Mouse (Mus musculus): Measurements from ENCODE around the gene Mcat. TPM values are rescaled to one million over a fixed set of nuclear protein-coding genes. Genes with fewer than 3 reads are reported as not detected.
A peak's percentile ranks its signal among the peaks of the same experiment; 100 is the strongest.

The Mcat gene
- total RNA-seq, 2 experiments from 2014 or later = 0.38 to 3.1 TPM

DNA sequence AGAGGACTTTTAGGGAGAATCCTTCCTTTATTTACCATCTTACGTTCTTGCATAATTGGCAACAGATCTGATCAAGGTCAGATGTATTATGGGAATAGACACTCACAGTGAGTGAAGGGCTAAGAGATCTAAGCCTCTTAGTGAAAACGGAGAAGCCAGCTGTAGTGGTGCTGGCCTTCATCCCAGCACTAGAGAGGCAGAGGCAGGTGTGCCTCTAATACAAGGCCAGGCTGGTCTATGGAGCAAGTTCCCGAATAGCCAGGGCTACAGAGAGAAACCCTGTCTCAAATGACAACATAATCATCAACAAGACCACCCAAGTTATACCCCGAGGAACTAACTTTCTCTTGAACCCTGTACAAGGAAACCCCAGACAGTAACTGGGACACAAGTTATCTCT lies 19.3 kb upstream of the Mcat start:
- ATAC-seq (replicated peaks; ENCODE audit: low FRiP score, poor library complexity, severe bottlenecking) = no peak

DNA sequence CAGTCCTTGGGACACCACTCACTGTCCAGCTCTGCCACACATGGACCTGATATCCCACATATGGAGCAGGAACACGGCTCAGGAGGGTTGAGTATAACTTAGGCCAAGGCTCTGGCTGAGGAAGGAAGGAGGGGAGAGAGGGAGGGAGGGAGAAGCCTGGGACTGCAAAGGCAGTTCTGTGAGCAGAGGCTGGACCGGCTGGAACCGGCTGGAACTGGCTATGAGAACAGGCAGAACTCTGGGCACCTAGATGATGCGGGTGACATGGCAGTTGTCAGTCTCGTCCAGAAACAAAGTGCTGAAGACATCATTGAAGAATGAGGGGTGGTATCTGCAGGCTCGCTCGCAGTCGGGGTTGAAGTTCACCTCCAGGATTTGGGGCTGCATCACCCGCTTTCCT lies 13.1 kb upstream of the Mcat start:
- ATAC-seq (replicated peaks; ENCODE audit: low FRiP score, poor library complexity, severe bottlenecking) = no peak

GRCm38 (mm10) chr15:83575543-83575942 lies 12.0 kb upstream of the Mcat start:
- ATAC-seq (replicated peaks; ENCODE audit: low FRiP score, poor library complexity, severe bottlenecking) = no peak

DNA sequence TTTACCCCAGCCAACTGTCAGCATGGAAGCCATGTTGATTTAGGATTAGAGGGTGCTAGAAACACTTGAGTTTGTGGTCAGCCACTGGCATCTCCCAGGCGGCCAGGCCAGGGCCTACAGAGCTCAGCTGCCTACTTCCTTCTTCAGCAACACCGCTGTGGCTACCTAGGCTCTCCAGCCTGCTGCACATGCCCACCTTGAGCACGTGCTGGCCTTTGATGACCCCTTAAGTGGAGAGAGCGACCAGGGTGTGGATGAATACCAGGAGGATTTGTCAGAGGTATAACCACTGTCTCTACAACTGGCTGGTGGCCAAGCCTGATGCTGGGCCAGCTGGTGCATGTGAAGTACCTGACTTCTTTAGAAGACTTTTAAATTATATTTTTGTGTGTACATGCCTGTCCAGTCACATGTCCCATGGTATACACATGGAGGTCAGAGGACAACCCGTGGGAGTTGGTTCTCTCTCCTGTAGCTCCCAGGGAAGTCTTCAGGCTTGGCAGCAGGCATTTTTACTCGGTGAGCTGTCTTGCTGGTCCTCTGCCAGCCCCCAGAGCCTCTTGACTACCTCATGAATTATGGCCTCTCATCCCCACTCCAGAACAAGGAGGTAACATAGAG lies 11.3 kb upstream of the Mcat start:
- ATAC-seq (replicated peaks; ENCODE audit: low FRiP score, poor library complexity, severe bottlenecking) = no peak

DNA sequence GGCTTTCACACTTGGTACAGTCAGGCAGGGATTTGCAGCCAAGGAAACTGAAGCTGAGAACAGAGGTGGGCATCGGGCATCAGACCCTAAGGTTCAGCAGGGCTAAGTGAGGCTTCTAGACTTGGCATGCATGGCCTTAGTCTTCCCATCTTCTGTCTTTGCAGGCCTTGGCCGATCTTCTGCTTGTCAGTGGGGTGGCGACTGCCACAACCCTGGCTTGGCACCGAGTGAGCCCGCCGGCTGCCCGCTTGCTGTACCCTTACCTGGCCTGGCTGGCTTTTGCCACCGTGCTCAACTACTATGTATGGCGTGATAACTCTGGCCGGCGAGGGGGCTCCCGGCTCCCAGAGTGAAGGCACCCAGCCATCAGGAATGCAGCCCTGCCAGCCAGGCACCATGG lies 10.0 kb upstream of the Mcat start:
- no peak for ATAC-seq (replicated peaks; ENCODE audit: low FRiP score, poor library complexity, severe bottlenecking)

GRCm38 (mm10) chr15:83572132-83572531 lies 8.5 kb upstream of the Mcat start:
- ATAC-seq (replicated peaks; ENCODE audit: low FRiP score, poor library complexity, severe bottlenecking) = no peak

DNA sequence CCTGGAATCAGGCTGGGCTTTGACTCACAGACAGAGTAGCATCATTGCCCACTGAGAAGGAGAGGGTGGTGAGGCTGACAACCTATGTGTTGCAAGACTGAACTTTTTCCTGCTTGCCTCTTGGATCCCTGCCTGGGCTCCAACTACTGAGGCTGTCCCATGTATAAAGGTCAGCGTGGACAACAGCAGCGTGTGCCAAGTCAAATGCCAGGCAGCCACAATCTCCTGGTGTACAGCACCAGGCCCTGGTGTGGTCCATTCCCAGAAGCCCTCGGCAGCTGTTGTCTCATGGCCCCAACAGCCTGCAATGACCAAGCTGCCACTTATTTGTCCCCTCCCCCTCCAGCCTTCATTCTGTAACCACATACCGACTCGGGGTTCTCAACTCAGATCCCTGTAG lies 8.0 kb upstream of the Mcat start:
- no peak for ATAC-seq (replicated peaks; ENCODE audit: low FRiP score, poor library complexity, severe bottlenecking)

- ATAC-seq (replicated peaks; ENCODE audit: low FRiP score, poor library complexity, severe bottlenecking) = peak; percentile 48
Measured at GRCm38 (mm10) chr15:83570641-83571040, 7.1 kb upstream of the Mcat start.

DNA sequence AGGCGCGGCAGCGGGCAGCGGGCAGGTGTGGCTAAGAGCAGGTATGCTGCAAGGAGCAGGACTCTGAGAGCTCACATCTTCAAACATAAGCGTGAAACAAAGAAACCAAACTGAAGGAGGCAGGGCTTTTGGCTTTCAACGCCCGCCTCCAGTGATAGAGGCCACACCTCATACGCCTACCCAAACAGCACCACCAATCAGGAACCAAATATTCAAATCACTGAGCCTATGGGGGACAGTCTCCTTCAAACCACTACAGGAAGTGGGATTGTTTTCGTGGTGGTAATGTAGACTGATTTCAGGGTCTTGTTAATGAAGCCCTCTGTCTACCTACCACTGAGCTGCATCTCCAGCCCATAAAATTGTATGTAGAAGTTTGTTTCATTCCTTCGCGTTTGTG lies 6.1 kb upstream of the Mcat start:
- no peak for ATAC-seq (replicated peaks; ENCODE audit: low FRiP score, poor library complexity, severe bottlenecking)

DNA sequence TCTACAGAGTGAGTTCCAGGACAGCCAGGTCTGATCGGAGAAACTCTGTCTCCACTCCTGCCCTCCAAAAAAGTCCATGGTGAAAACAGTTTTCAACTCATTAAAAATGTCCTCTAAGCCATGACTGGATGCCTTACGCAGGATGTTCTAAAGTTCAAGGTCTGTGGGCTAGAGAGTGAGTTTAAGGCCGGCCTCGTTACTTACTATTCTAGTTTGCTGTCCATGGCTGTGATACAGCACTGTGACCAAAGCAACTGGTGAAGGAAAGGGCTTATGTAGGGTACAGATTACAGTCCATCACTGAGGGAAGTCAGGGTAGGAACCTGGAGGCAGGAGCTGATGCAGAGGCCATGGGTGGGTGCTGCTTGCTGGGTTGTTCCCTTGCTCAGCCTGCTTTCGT lies 5.0 kb upstream of the Mcat start:
- ATAC-seq (replicated peaks; ENCODE audit: low FRiP score, poor library complexity, severe bottlenecking) = no peak

DNA sequence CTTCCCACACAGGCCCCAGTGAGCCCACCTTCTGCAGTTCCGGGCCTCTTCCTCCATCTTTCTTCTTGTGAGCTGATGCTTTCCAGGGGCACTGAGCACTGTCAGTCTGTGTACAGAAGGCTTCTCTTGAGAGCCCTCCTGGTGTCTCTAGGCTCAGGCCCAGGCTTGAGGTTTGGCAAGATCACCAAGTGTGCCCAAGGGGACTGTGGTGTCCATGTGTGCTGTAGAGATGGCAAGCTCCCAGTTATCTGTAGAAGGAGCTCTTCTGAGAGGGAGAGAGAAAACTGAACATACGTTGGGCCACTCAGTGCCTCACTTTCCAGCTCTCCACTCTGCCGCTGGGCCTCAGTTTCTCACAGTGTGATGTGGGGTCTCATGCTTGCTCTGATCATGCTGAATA lies 4.1 kb upstream of the Mcat start:
- ATAC-seq (replicated peaks; ENCODE audit: low FRiP score, poor library complexity, severe bottlenecking) = no peak

DNA sequence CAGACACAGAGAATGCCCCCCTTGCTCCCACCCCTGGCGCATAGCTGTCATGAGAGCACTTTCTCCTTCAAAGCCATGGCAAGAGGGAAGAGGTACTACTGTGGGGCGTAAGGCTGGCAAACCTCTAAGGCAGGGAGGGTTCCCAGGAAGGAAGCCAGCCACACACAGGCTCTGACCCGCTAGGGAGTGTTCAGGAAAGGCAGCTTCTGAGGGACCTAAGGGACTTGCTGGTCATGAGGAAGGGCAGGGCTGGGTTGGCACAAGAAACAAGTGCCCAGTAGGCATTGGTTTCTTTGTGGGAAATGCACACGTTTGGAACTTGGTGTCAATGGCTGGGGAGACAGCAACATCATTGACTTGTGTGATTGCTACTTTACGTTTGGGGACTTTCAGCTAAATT lies 2.4 kb upstream of the Mcat start:
- ATAC-seq (replicated peaks; ENCODE audit: low FRiP score, poor library complexity, severe bottlenecking) = no peak

DNA sequence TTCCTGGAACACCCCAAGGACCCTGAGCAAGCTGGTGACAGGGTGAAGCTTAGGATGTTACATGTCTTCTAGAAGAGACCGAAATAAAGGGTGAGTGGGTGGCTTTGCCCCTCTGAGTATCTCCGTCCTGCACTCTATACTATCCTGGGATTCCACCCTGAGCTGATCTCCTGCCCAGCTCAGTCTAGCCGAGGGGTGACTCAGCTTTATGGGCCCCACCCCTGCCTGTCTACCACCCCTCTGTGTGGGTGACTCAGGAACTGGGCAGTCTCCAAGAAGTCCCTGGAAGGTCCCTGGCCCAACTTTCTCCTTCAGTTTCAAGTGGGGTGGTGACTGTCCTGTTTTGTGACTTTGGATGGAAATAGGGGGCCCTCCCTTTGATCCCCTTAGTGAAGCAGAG lies 1.8 kb upstream of the Mcat start:
- peak; percentile 79 for ATAC-seq (replicated peaks; ENCODE audit: low FRiP score, poor library complexity, severe bottlenecking)

GRCm38 (mm10) chr15:83563857-83564651 lies 467 bp upstream of the Mcat start:
- peak; percentile 60 for ATAC-seq (replicated peaks; ENCODE audit: low FRiP score, poor library complexity, severe bottlenecking)

- ATAC-seq (replicated peaks; ENCODE audit: low FRiP score, poor library complexity, severe bottlenecking) = peak; percentile 34
Measured at GRCm38 (mm10) chr15:83562626-83563270, 839 bp downstream of the Mcat start.

GRCm38 (mm10) chr15:83560941-83561477 lies 2.6 kb downstream of the Mcat start:
- ATAC-seq (replicated peaks; ENCODE audit: low FRiP score, poor library complexity, severe bottlenecking) = no peak

- peak; percentile 95 for ATAC-seq (replicated peaks; ENCODE audit: low FRiP score, poor library complexity, severe bottlenecking)
Measured at GRCm38 (mm10) chr15:83555161-83555974, 8.2 kb downstream of the Mcat start.

DNA sequence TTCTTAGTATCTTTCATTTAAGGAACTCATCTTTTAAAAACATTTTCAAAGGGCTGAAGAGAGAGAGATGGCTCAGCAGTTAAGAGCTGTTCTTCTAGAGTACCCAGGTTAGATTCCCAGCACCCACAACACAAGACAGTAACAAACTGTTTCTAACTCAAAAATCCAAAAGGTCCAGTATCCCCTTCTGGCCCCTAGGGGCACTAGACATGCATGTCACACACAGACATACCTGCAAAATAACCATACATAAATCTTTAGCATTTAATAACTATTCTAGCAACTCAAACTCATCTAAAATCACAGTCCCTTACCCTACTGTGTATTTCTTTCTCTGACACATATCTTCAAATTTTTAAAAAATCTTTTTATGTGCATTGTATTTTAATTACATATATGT lies 9.8 kb downstream of the Mcat start:
- ATAC-seq (replicated peaks; ENCODE audit: low FRiP score, poor library complexity, severe bottlenecking) = no peak

DNA sequence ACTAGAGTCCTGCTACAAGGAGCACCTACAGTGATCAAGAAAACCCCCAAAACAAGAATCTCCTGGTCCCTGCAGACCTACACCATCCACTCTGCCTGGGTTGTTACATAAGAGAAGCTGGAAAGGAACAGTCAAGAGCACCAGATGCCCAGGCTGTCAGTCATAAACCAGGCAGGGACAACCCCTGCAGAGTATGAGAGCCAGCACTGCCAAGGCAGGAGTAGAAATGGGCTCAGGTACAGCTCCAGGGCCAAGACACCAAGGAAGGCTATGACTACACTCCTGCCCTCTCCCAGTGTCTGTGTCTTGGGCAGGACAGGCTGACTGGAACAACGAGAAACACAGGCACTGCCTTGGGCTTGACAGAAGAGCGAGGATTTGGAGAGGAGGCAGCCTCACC lies 13.4 kb downstream of the Mcat start:
- no peak for ATAC-seq (replicated peaks; ENCODE audit: low FRiP score, poor library complexity, severe bottlenecking)

- no peak for ATAC-seq (replicated peaks; ENCODE audit: low FRiP score, poor library complexity, severe bottlenecking)
Measured at GRCm38 (mm10) chr15:83547144-83547543, 16.4 kb downstream of the Mcat start.
